Mouse (Mus musculus) NIH3T3 (cell line): ENCODE results near the gene Ift74.

ENCODE experiments used
- DNase-seq: peaks from one replicate; pipeline ENCODE4 v3.0.0-alpha.2; 2012; ENCODE audit warnings: low read depth

Ift74 gene

DNA sequence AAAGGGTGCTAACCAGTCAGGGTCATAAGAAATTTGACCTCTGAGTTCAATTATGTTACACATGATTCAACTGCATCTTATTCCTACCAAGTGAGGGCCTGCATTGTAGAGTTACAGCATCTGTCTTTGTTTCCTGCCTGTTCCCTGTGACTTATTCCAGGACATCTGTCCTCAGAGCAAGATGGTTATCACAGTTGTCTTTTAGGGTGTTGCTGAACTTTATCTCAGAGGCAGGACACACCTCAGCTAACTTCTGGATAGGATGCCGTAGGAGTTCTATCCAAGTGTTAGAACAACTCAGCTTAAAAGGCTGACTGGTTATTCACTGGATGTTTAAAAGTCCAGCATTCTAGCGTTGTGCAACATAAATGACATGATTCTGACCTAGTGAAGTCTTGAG, 77.9 kb downstream of the Ift74 start:
- DNase-seq: no peak

DNA sequence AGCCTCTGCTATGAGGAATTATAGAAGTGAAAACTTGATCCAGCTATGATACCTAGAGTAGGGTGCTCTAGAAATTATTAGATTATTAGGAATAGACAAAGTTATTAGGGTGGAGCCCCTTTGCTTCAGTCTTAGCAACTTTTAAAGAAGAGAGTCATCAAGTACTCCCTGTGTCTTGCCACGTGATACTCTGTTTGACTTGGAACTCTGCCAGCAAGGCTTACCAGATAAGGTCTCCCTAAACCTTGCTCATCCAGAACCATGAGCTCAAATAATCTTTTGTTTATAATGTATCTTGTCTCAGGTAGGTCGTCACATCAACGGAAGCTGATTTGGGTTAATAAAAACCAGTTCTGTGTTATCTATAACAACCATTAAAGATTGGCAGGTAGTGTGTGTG, 82.1 kb downstream of the Ift74 start:
- DNase-seq: peak; percentile 10

DNA sequence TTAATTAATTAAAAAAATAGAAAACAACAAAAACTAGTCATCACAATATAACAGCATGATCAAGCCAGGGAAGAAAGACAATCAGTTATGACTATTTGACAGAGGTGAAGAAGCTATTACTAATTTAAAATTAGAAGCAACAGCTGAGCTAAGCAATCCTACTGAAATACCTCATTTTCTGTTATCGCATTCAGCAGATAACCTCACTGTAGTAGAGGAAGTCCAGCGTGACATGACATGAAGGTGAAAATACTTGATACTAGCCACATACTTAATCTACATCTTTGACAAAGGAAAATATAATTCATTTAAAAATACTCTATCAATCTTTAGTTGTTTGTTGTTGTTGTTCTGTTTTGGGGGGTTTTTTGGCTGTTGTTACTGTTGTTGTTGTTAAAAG, 96.7 kb downstream of the Ift74 start:
- DNase-seq: no peak

DNA sequence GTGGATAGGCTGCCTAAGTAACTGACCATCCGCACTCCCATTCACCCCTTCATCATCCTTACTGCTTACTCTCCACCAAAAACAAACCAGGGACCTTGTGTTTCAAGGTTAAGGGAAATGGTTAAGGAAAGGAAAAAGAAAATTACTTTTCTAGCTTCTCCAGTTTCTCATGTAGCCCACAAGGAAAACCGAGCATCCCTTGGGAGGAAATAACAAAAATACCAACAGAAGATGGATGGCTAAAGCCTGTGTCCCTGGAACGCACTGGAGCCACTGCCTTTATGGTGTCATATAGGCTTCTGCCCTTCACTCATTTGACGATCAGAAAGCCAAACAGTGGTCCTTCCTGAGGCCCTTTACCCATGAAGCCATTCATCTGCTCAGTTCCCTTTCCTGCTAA, 97.1 kb downstream of the Ift74 start:
- no peak for DNase-seq

DNA sequence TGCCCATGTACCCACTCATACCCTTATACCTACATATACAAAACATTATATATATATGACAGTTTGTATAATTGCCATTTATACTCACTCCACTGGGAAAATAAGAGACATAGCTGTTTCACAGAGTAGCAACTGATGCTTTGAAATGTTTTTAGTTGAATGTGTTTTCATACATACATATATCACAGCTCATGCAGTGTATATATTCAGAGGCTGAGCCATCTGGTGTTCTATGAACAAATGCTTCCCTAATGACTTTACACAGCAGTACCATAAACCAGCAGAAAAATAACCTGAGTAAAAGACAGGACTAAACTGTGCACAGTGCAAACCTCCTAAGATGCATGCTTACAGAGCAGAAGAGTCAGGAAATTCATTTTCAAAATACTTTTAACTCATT, 99.5 kb downstream of the Ift74 start:
- no peak for DNase-seq

DNA sequence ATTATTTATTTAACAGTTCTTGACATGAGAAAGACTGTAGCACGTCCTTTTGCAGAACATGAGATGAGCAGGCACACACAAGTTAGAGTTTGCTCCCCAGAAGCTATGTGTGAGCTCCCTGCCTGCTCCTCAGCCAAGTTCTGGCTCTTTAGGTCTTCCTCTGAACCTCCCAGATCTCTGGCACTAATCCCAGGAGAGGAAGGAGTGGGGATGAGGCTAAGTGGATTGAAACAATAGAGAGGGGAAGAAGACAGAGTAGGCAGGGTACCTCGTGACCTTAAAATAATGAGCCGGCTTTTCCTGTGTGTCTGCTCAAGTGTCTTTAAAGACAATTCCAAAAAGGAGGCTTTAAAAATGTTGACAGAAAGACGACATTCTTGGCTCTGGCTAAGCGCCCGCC, 100.9 kb downstream of the Ift74 start:
- DNase-seq: peak; percentile 25

DNA sequence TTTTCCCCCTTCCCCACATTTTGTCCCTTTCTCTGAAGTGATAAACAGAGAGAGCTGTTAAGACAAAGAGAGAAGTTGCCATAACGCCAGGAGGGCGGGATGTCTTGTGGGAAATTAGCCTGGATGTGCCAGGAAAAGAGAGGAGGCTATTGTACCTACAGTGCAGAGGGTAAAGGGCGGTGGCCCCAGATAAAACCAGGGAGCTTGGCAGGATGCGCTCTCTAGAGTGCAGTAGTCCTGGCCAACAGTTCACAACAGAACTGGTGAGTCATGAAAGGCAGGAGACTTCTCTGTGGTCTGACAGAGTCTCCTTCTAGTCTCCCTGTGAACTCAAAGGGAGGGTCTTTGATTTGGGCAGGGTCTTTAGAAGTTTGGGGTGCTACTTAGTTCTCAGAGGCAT, 111.5 kb downstream of the Ift74 start:
- no peak for DNase-seq

DNA sequence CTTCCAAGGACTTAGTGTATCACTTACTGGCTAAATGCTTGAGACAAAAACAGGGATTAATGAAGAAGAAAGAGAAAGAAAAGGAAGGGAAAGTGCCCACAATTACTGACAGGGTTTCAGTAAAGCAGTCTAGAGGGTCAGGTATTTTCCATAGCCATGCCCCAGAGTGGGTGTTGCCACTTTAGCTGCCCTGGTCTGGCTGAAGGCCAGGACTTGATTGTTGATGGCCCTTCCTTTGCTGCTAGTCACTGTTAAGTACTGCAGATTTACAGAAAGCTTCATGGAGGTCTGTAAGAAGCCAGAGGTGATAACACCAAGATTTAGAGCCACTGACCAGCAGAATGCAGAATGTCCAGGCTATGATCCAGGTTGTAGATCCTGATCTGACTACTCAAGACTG, 118.4 kb downstream of the Ift74 start:
- no peak for DNase-seq

DNA sequence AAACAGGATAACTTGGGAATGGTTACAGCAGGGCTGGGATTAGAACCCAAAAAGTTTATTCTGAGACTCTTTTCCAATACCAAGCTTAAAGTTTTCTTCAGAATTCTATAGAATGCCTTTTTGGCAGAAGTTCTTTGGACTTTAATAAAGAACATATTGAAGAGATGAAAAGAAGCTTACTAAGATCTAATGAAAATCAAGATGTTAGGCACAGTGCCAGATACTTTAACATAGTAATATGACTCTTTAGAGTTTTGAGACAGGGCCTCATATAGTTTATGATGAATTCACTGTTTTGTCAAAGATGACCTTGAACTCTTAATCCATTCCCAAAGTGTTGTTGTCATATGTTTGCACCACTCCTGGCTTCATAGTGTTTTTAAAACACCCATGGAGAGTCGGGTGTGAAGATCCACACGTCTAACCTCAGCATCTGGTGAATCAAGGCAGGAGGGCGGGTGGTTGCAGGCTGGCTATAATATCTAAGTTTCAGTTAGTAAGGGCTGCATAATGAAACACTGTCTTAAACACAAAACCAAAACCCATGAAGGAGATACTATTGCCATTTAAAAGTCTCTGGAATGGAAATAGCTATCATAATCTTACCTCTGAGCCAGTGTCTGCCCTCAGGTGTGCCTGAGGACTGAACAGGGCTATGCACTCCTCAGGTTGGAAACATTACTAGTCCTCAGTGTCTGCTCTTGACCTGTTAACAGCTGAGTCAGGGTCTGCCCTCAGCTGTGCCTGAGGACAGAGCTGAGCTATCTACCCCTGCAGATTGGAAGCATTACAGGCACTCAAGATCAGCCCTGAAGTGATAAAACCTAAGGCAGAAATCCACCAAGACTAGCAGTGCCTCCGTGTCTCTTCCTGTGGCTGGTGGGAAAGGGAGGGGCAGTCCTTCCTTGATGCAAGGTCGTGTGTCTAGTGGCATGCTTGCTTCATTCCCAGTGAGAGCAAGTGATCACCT, 123.3 kb downstream of the Ift74 start:
- no peak for DNase-seq

DNA sequence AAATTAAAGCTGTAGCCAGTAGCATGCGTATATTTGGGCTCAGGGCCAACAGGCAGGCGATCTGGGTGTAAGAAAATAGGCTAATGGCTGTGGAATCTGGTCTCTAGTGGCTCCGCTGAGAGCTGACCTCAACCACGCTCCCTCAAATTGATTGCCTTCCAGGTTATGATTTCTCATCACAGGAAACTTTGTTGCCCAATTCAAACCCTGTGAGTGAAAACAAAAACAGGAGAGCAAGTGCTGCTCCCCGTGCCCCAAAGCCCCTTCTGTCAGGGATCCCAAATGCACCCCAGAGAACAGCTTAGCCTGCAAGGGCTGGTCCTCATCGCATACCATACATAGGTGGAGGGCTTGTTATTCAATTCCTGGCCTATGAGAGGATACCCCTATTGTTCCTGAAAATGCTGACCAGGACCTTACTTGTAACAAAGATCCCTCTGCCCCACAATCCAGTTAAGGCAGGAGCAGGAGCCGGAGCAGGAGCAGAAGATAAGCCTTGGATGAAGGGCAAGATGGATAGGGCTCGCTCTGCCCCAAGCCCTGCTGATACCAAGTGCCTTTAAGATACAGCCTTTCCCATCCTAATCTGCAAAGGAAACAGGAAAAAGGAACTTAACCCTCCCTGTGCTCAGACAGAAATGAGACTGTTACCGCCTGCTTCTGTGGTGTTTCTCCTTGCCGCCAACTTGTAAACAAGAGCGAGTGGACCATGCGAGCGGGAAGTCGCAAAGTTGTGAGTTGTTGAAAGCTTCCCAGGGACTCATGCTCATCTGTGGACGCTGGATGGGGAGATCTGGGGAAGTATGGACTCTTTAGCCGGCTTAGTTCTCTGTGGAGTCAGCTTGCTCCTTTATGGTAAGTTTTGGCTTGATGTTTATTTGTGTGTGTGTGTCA, 124.8 kb downstream of the Ift74 start, which contains the start of gene Tek:
Gene Tek, plus strand, starts transcription at position 452 of the 894 bp plus-strand sequence.
- DNase-seq: peak; percentile 30

DNA sequence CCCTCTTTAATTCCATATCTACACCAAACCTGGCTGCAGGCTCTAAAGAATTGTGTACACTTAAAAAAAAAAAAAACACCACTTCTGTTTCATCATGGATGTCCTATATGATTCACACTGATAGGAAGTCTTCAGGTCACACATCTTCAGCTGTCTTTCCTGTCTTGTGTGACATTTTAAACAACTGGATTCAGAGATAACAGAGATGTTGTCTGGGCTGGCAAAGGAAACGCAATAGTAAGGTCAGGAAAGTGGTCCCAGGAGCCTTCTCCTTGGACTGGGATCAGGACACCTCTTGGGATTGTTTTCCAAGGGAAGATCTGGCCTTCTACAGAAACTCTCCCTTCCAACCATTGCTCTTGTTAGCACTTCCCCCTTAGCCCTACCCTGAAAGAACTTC, 127.5 kb downstream of the Ift74 start:
- no peak for DNase-seq
